Mouse (Mus musculus) left cerebral cortex, adult 2 months (tissue): ENCODE results near the gene Thra. TPM values are rescaled to one million over a fixed set of nuclear protein-coding genes. Genes with fewer than 3 reads are reported as not detected.
"Not testable (repeated sequence)": the region's sequence is repeated elsewhere in the genome, so short reads cannot be mapped to it uniquely, and the experiment has no call there.

ENCODE experiments used
- DNase-seq, 2 experiments: peaks; one replicate each; pipeline ENCODE4 v3.0.0; 2021 to 2022; ENCODE audit warnings: low spot score in 2 of 2, mixed read lengths in 1 of 2; ENCODE audit errors: extremely low spot score in 1 of 2
- H3K27ac ChIP-seq: fragments of 200-600 bp; 2 replicates; pipeline ENCODE4 v1.8.1; 2022
- H3K4me3 ChIP-seq: fragments of 200-600 bp; 2 replicates; pipeline ENCODE4 v1.8.1; 2022
- CTCF ChIP-seq: fragments of 200-600 bp; IDR thresholded peaks from 2 replicates; pipeline ENCODE4 v1.8.1; 2022; ENCODE audit warnings: antibody characterized with exemption, mild to moderate bottlenecking, moderate library complexity
- intact Hi-C: fragments of 180-260 bp; cut with DNase I; formaldehyde crosslinking; loops from one replicate; pipeline ENCODE4 v1.15.1; 2025
- total RNA-seq, 2 experiments: library from RNA; stranded (reverse); gene quantifications; 2 replicates each; pipeline ENCODE4 v1.2.3; 2021

The Thra gene
- total RNA-seq, 2 experiments from 2014 or later, result 730 to 768 TPM

DNA sequence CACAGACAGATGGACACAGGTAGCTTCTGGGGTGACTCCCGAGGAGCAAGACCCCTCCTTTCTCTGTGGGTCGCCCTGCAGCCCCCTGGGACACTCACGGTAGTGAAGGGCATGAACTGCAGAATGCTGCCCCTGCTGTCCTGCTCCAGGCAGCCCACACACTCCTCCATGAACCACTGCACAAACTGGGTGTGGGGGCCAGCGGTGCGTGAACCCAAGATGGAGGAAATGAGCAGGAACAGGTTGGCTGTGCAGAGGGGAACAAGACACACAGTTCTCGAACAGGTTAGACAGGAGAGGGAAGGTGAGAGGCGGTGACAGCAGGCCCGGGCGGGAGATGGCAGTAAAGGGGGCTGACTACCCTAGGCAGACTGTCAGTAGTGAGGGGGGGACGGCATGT lies 35.4 kb upstream of the Thra start:
- no peak for DNase-seq
- Histone ChIP-seq H3K27ac (no peak overlapping the region), H3K4me3 (no peak overlapping the region)
- no peak for TF ChIP-seq CTCF
- intact Hi-C loops, result no loop called here

DNA sequence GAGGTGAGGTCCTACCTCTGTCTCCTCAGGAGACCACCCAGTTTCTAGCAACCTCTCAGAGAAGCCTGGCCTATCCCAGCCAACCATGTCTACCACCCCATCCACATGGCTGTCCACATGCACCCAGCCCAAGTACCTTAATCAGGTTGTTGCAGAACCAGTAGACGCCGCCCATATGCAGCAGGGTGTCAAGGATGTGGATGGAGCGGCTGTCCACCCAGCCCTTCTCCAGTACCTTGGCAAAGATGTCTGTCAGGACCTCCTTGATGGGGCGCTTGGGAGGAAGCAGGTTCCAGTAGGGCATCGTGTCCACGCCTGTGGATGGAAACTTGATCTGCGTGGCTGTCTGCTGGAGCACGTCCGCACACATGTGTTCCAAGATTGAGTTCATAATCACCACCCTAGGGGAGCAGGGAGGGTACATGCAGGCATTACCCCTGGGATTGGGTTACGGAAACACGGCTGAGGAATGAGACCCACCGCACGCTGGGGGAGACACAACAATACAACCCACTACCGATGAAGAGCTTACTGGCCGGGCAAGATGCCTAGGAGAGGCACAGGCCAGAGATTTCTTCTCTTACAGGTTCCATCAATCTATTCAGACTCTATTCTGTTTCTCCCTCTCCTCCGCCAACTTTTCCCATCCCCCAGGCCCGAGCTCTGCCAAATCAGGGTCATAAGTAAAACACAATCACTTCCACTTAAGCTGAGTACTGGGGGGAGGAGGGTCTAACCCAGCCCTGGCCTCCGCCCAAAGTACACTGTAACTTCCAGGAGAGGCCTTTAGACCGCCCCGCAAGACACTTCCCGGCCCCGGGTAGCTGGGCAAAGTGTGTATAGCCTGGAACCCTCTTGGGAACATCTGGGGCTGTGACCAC lies 32.8 kb upstream of the Thra start:
- no peak for DNase-seq
- H3K4me3 ChIP-seq, result no peak overlapping the region
- TF ChIP-seq CTCF, result no peak
- H3K27ac ChIP-seq, result no peak overlapping the region
- intact Hi-C loops, result loop anchor here (2.0 kb wide), 1 partner anchor 79 kb away; no protein-coding TSS in a partner anchor

DNA sequence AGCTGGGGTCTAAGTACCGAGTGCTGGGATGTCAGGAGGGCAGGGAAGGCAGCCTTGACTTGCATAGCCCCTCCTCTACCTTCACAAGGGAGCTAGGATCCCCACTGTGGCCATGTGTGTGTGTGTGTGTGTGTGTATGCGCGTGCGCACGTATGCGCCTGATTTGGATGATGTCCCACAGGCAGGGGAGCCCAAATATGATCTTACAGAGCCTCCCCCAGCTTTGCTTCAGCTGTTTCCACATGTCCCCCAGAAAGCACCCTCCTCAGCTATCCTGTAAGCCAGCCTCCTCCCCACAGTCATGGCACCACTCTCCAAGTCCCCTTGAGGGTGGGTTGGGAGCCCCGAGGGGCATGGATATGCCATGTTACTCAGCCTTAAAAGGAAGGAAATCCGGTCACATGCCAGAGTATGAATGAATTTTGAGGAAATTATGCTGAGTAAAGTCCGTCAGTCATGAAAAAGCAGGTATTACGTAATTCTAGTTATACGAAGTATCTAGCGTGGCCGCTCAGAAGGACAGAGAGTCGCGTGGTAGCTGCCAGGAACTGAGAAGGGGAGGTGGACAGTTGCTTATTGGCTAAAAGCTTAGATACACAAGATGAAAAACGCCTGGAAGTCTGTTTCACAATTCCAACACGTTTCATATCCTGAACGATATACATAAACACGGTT lies 32.0 kb upstream of the Thra start:
- intact Hi-C loops, result loop anchor here (2.0 kb wide), 1 partner anchor 78 kb away; no protein-coding TSS in a partner anchor
- Histone ChIP-seq H3K27ac (0 out of 2 replicates have a peak overlapping the region, but pooled peaks have one; percentile 19), H3K4me3 (no peak overlapping the region)
- TF ChIP-seq CTCF, result no peak
- no peak for DNase-seq

DNA sequence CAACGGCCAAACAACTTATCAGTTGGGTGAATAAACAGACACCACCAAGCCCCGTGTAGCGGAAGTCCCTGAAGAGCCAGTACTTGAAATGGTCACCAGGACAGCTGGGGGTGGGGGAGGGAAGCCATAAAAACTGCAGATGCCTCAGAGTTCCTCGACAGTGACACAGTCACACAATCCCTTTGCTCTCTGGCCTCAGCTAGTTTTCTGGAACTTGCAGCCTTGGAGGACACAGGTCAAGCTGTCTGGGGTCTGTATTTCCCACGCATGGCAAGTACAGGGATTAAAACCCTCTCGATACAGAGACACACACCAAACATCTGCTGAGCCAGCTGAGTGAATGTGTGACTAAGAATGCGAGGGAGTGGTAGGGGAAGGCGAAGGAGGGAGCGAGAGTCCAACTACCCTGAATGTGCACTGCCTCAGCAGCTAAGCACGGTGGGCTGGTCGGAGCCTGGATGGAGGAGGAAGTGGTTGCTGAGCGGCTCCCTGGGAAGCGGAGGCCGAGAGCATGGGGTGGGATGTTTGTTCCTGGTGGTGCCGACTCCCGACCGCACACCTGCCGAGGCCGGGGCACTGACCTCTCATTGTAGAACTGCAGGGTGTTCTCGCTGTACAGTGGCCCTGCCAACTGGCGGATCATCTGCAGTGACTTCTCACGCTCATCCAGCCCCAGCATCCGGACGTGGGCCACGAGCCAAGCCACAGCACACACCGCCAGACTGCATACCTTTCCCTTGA lies 31.3 kb upstream of the Thra start:
- peak in 1 of 2 experiments; percentile 37 for DNase-seq
- intact Hi-C loops, result loop anchor here (2.0 kb wide), 1 partner anchor 78 kb away; no protein-coding TSS in a partner anchor
- no peak for TF ChIP-seq CTCF
- peak overlapping the region; percentile 33; the same call in 1 of the 2 replicates for H3K27ac ChIP-seq
- no peak overlapping the region for H3K4me3 ChIP-seq

DNA sequence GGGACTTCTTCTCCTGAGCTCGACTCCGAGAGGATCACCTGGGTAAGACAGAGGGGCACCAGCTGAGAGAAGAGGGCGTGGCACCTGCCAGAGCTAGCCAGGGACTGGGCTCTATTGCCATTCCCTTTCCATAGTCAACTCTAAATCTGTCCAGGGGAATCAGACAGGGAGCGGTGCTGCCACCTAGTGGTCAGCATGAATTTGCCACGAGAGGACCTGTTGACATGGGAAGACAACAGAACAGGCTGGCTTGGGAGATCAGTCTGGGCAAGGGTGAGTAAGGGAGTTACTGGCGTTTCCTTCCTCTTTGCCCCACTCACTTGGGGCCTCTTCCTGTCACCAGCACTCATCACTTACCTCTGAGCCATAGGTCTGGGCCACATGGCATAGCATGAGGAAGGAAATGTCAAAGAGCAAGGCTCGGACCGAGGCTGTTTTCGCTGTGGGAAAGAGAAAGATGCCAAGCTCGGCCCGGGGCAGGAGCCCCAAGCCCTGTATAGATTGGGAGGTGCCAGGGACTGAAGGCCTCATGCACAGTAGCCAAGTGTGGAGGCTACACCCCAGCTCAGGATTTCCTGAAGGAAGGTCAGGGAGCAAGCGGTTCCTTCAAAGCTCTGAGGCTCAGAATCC lies 29.9 kb upstream of the Thra start:
- Histone ChIP-seq H3K4me3 (no peak overlapping the region), H3K27ac (no peak overlapping the region)
- intact Hi-C loops, result no loop called here
- TF ChIP-seq CTCF, result peak; percentile 96
- peak; percentile 66 to 75 for DNase-seq

DNA sequence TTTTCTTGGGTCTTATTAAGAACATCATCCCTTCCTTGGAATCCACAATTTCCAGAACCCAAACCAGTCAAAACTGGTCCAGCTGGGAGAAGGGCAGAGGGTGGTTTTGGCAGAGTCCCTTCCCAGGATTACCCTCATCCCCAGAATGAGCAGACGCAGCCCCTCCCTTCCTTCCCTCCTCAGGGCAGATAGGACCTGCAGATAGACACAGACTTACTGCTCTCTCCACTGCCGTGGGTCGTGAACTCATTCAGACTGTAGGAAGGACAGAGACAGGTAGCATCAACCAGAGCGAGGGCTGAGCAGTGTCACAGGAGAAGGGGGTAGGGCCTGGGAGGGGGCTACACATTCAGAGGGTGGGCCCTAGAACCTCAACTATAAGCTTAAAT lies 29.4 kb upstream of the Thra start:
- no peak for TF ChIP-seq CTCF
- no peak overlapping the region for H3K27ac ChIP-seq
- intact Hi-C loops, result no loop called here
- no peak for DNase-seq
- no peak overlapping the region for H3K4me3 ChIP-seq

DNA sequence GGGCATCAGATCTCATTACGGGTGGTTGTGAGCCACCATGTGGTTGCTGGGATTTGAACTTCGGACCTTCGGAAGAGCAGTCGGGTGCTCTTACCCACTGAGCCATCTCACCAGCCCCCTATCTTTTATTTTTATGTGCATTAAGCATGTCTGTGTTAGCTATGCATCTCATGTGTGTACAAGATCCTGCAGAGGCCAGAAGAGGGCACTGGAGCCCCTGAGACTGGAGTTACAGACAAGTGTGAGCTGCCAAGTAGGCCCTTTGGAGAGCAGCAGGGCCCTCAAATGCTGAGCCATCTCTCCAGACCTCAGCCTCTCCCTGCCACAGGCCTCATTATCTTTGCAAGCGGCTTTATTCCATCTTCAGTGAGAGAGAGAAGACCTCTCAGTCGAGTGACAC lies 28.4 kb upstream of the Thra start:
- H3K4me3 ChIP-seq, intact Hi-C loops, H3K27ac ChIP-seq, DNase-seq: not testable (repeated sequence)
- TF ChIP-seq CTCF, result peak; percentile 36

DNA sequence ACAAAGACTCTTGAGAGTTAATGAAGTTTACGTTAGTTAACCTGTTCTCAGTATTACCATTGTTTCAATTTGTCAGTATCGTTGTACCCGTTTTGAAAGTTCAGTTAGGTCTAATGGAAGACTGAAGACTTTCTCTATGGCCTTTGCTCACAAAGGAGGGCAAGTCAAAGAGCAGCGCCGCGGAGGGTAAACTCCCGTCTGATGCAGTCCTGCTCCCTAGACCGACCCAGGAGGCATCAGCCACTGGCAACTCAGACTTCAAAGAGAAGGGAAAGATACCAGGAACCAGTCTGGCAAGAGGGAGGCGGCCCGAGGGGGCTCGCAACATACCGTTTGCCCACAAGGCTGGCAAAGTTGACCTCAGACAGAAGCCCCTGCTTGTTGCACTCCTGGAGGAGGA lies 26.7 kb upstream of the Thra start:
- no peak for DNase-seq
- TF ChIP-seq CTCF, result no peak
- H3K27ac ChIP-seq, result no peak overlapping the region
- H3K4me3 ChIP-seq, result no peak overlapping the region
- intact Hi-C loops, result no loop called here

DNA sequence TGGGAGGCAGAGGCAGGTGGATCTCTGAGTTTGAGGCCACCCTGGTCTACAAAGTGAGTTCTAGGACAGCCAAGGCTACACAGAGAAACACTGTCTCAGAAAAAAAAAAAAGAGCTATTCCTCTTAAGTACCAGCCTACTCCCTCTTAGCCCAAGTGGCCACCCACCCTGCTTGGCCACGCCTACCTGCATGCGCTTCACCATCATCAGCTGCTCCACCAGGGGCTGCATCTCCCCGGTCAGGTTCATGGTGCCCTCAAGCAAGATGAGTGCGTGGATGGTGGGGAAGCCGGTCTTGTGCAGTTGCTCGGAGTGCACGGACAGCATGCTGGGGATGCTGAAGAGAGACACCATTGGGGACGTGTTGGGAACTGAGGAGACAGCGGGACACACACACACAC lies 24.5 kb upstream of the Thra start:
- no peak for TF ChIP-seq CTCF
- intact Hi-C loops, result loop anchor here (5.0 kb wide), 1 partner anchor 36 kb away; no protein-coding TSS in a partner anchor
- no peak for DNase-seq
- Histone ChIP-seq H3K4me3 (no peak overlapping the region), H3K27ac (no peak overlapping the region)

DNA sequence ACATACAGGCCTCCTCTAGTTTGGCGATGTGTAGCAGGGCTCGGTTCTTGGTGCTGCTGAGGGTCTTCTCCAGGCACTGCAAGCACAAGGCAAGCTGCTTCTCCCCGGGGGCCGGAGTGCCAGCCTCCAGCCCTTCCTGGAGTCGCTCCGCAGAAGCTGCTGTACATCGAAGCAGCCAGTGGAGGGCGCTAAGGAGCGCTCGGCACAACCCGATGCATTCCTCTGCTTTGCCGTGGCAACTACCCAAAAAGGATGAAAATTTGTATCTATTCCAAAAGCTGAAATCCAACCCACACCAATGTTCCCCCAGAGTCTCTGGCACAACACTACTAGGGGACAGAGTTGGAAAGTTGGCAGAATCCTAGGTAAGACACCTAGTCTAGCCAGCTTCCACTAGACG lies 22.5 kb upstream of the Thra start:
- intact Hi-C loops, result loop anchor here (2.0 to 5.0 kb wide), 2 partner anchors 23 to 34 kb away; partner anchors contain the start of gene Thra
- DNase-seq, result peak; percentile 80 to 89
- TF ChIP-seq CTCF, result peak; percentile 97
- H3K4me3 ChIP-seq, result no peak overlapping the region
- peak overlapping the region; percentile 50 for H3K27ac ChIP-seq

DNA sequence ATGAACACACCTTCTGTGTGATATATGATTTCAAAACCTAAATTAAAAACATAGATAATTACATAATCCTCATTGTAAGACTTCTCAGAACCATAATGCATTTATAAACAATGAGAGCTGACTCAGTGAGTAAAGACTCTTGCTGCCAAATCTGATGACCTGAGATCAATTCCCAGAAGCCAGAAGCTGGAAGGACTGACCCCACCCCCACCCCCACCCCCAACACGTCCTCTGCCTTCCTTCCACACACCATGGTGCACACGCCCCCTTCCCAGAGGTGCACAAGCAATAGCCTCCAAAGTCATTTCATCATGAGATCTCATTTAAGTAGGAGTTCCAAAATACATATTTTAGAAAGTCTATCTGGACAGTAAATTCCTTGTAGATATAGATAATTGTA lies 19.7 kb upstream of the Thra start:
- intact Hi-C loops, result no loop called here
- Histone ChIP-seq H3K4me3 (no peak overlapping the region), H3K27ac (peak overlapping the region; percentile 79)
- no peak for DNase-seq
- no peak for TF ChIP-seq CTCF
